In genomic region chr3:62399826-62400746, GRCm38 (mm10) we compare ENCODE assay signal across 30 mouse cellular contexts.
DNase-seq lines count a peak whose midpoint lies in the region; ATAC-seq and TF ChIP-seq lines count a peak whose summit lies in the region.
"Had no signal": no experiment of that assay in that cellular context is flagged by ENCODE, and none has a peak within 500 bp of the region (broad histone marks: within the 10 kb centered on the region; RNA-seq: fewer than 3 reads in every experiment).

No protein-coding gene starts in this region.

- H3K36me3 ChIP-seq in hindbrain, postnatal 0 days (ENCODE audit: insufficient read depth, low read length): no peaks in the 10 kb centered on the region
- no peaks in the 10 kb centered on the region for H3K36me3 ChIP-seq in hindbrain, embryonic 12.5 days
- H3K36me3 ChIP-seq in midbrain, embryonic 16.5 days (ENCODE audit: control insufficient read depth, insufficient read depth, low read length): no peaks in the 10 kb centered on the region
- H3K36me3 ChIP-seq: embryonic facial prominence, embryonic 12.5 days; G1E; heart, embryonic 12.5 days; hindbrain, embryonic 10.5 days; limb, embryonic 15.5 days; liver, embryonic 15.5 days; lung, embryonic 15.5 days; neural tube, embryonic 12.5 days; stomach, embryonic 15.5 days had no signal

- 82% methylated on average over 12 of the region's 12 CpGs for WGBS in hindbrain, postnatal 0 days
- 89% methylated on average over 12 of the region's 12 CpGs for WGBS in hindbrain, embryonic 12.5 days
- 82% methylated on average over 12 of the region's 12 CpGs for WGBS in midbrain, embryonic 16.5 days

- no peak overlapping the region for H3K4me2 ChIP-seq in hindbrain, postnatal 0 days (ENCODE audit: low read depth, low read length)
- H3K4me2 ChIP-seq in hindbrain, embryonic 12.5 days (replicated peaks): no peak overlapping the region
- H3K4me2 ChIP-seq in midbrain, embryonic 16.5 days (ENCODE audit: low read length): no peak overlapping the region
- H3K4me2 ChIP-seq: embryonic facial prominence, embryonic 12.5 days; heart, embryonic 12.5 days; limb, embryonic 15.5 days; liver, embryonic 15.5 days; lung, embryonic 15.5 days; neural tube, embryonic 12.5 days; stomach, embryonic 15.5 days had no signal

- no peaks in the 10 kb centered on the region for H3K27me3 ChIP-seq in hindbrain, postnatal 0 days (ENCODE audit: insufficient read depth, low read length)
- no peaks in the 10 kb centered on the region for H3K27me3 ChIP-seq in hindbrain, embryonic 12.5 days
- H3K27me3 ChIP-seq in midbrain, embryonic 16.5 days (ENCODE audit: control insufficient read depth, insufficient read depth, low read depth, low read length): no peaks in the 10 kb centered on the region
- H3K27me3 ChIP-seq: CH12.LX; embryonic facial prominence, embryonic 12.5 days; heart, embryonic 12.5 days; limb, embryonic 15.5 days; liver, embryonic 15.5 days; lung, embryonic 15.5 days; megakaryocyte, embryonic 14.5 days; neural tube, embryonic 12.5 days; stomach, embryonic 15.5 days had no signal

- H3K4me3 ChIP-seq in hindbrain, postnatal 0 days (ENCODE audit: low read length): no peak overlapping the region
- no peak overlapping the region for H3K4me3 ChIP-seq in hindbrain, embryonic 12.5 days
- no peak overlapping the region for H3K4me3 ChIP-seq in midbrain, embryonic 16.5 days (ENCODE audit: low read depth, low read length)
- H3K4me3 ChIP-seq: embryonic facial prominence, embryonic 12.5 days; heart, embryonic 12.5 days; hindbrain, embryonic 10.5 days; limb, embryonic 15.5 days; liver, embryonic 15.5 days; lung, embryonic 15.5 days; megakaryocyte, embryonic 14.5 days; neural tube, embryonic 12.5 days; stomach, embryonic 15.5 days had no signal

- no peaks in the 10 kb centered on the region for H3K4me1 ChIP-seq in hindbrain, postnatal 0 days (ENCODE audit: insufficient read depth, low read length)
- peaks cover 4% of the 10 kb centered on the region; the same call in 1 of the 2 replicates for H3K4me1 ChIP-seq in hindbrain, embryonic 12.5 days
- H3K4me1 ChIP-seq in midbrain, embryonic 16.5 days (ENCODE audit: control insufficient read depth, insufficient read depth, low read length): no peaks in the 10 kb centered on the region
- H3K4me1 ChIP-seq: liver, embryonic 15.5 days; megakaryocyte, embryonic 14.5 days; neural tube, embryonic 12.5 days; stomach, embryonic 15.5 days had no signal

- TF ChIP-seq CTCF in hindbrain, postnatal 0 days (IDR thresholded peaks at IDR 0.05; ENCODE audit: low read depth): no peak

- no peak overlapping the region for H3K9ac ChIP-seq in hindbrain, postnatal 0 days (replicated peaks; ENCODE audit: low read length)
- no peak overlapping the region for H3K9ac ChIP-seq in hindbrain, embryonic 12.5 days
- no peak overlapping the region for H3K9ac ChIP-seq in midbrain, embryonic 16.5 days (ENCODE audit: low read depth, low read length)
- H3K9ac ChIP-seq: embryonic facial prominence, embryonic 12.5 days; heart, embryonic 12.5 days; limb, embryonic 15.5 days; liver, embryonic 15.5 days; lung, embryonic 15.5 days; neural tube, embryonic 12.5 days; stomach, embryonic 15.5 days had no signal

- no peak for DNase-seq in hindbrain, postnatal 0 days (ENCODE audit: low spot score)
- peak; percentile 64 for DNase-seq in Muller cell, postnatal 12 days (ENCODE audit: inconsistent ontology term)
- peak; percentile 19 for DNase-seq in ZHBTc4 (ENCODE audit: low read depth, low spot score)
- DNase-seq: adrenal gland, postnatal 25 days; B cell, adult 2 months; cerebellum, adult 11-12 months; cerebellum, postnatal 10 days; gastrocnemius, postnatal 10 days; heart, adult 18-20 months; heart, postnatal 10 days; kidney, postnatal 25 days; lung, postnatal 36 days; right cerebral cortex, adult 18-20 months; thymus, postnatal 36 days had no signal

- H3K9me3 ChIP-seq in hindbrain, postnatal 0 days (ENCODE audit: low read length): no peaks in the 10 kb centered on the region
- H3K9me3 ChIP-seq in hindbrain, embryonic 12.5 days (replicated peaks): no peaks in the 10 kb centered on the region
- no peaks in the 10 kb centered on the region for H3K9me3 ChIP-seq in midbrain, embryonic 16.5 days (replicated peaks; ENCODE audit: control insufficient read depth, low read length, poor library complexity, severe bottlenecking)
- H3K9me3 ChIP-seq: embryonic facial prominence, embryonic 12.5 days; G1E; heart, embryonic 12.5 days; hindbrain, embryonic 10.5 days; limb, embryonic 15.5 days; liver, embryonic 15.5 days; lung, embryonic 15.5 days; megakaryocyte, embryonic 14.5 days; neural tube, embryonic 12.5 days; stomach, embryonic 15.5 days had no signal

- H3K27ac ChIP-seq in hindbrain, postnatal 0 days: no peak overlapping the region
- no peak overlapping the region for H3K27ac ChIP-seq in hindbrain, embryonic 12.5 days
- no peak overlapping the region for H3K27ac ChIP-seq in midbrain, embryonic 16.5 days (ENCODE audit: low read length)
- H3K27ac ChIP-seq: embryonic facial prominence, embryonic 12.5 days; hindbrain, embryonic 10.5 days; limb, embryonic 15.5 days; liver, embryonic 15.5 days; lung, embryonic 15.5 days; neural tube, embryonic 12.5 days; stomach, embryonic 15.5 days had no signal

- ATAC-seq in hindbrain, postnatal 0 days: peak; percentile 51; the same call in 1 of the 2 replicates
- no peak for ATAC-seq in hindbrain, embryonic 12.5 days (ENCODE audit: low FRiP score)
- ATAC-seq in midbrain, embryonic 16.5 days: peak; percentile 66; the same call in 1 of the 2 replicates
- no peak for ATAC-seq in cerebellum, adult (ENCODE audit: insufficient number of reproducible peaks, low FRiP score, low TSS enrichment)
- no peak for ATAC-seq in erythroid progenitor cell, adult 5-6 weeks (replicated peaks; ENCODE audit: low FRiP score, poor library complexity, severe bottlenecking)
- ATAC-seq: intestine, postnatal 0 days had no signal

Comparison
In these comparisons a context has a peak if more than half of its experiments do, and no peak if none do; other contexts are left out.
1. ATAC-seq: peak in hindbrain, postnatal 0 days (single experiment) and midbrain, embryonic 16.5 days (single experiment); none in hindbrain, embryonic 12.5 days (single experiment), cerebellum, adult (single experiment) and erythroid progenitor cell, adult 5-6 weeks (single experiment).